Mouse (Mus musculus): ENCODE measurements at regions not wholly inside any gene's neighbourhood (a gene's known extent, or its start where the extent isn't known, plus 50 kb on each side); places are given as distances from the start of the nearest gene placed in this dataset.

DNA sequence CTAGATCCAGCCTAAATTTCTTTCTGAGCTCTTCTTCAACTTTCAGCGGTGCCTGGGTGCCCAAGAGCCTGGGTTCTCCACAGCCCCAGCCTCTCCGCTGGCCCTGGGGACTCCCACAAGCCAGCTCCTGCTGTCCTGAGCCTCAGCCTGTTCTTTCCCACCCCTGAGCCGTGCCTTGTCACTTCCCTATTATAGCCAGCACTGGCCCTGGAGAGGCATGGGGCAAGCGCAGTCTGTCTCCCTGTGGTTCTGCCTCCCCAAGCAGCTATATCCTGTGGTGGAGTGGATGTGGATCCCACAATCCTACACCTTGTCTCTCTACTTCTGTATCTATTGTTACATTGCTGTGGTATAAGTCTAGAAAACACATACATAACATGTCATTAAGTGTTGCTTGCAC lies 128.6 kb upstream of the Hgf start:
- no peak for DNase-seq (ENCODE audit: low spot score)

- no peak for DNase-seq (ENCODE audit: low spot score)
These were observed 128.0 kb upstream of the Hgf start for GRCm38 (mm10) chr5:16425302-16425701.

- no peak for DNase-seq (ENCODE audit: low spot score)
These were observed 127.0 kb upstream of the Hgf start for GRCm38 (mm10) chr5:16426306-16426705.

- peak; percentile 7 for DNase-seq (ENCODE audit: low spot score)
These were observed 118.7 kb upstream of the Hgf start for GRCm38 (mm10) chr5:16434586-16434985.

- no peak for DNase-seq (ENCODE audit: low spot score)
These were observed 108.2 kb upstream of the Hgf start for GRCm38 (mm10) chr5:16445056-16445455.

GRCm38 (mm10) chr5:16446977-16447376 lies 106.3 kb upstream of the Hgf start:
- DNase-seq (ENCODE audit: low spot score): no peak

DNA sequence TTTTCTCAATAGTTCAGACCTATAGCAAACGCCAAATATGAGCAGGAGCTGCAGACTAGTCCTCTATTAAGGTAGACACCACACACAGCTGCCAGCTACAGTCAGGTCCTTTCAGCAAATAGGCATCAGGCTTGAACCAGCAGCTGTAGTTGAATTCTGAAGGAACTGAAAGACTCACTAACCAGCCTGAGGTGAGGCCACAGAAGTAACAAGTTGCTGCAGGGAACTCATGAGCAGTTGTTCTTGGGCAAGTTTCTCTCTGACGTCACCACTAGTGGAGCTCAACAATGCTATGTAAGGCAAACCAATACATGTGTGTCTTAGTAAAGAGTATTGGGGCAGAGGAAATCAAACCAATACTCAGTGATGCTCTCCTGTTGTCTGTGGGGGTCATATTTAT lies 91.5 kb upstream of the Hgf start:
- no peak for DNase-seq (ENCODE audit: low spot score)

GRCm38 (mm10) chr5:16466266-16466665 lies 87.0 kb upstream of the Hgf start:
- no peak for DNase-seq (ENCODE audit: low spot score)

DNA sequence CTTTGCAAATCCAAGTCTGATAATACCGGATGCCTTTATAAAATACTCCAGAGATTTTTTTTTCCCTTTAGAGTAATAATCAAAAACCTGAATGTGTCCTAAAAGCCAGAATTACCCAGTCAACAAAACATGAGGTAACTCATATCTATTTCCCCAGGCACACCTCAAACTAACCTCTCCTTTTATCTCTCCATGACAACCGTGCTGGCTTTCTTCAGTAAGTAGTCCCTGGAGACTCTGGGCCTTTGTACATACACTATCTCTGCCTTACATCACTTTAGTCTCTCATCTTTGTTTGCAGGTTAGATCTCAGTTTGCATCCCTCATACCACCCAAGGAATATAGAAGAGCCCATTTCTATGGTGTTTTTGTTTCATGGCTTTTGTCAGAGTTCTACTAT lies 84.7 kb upstream of the Hgf start:
- DNase-seq (ENCODE audit: low spot score): no peak

DNA sequence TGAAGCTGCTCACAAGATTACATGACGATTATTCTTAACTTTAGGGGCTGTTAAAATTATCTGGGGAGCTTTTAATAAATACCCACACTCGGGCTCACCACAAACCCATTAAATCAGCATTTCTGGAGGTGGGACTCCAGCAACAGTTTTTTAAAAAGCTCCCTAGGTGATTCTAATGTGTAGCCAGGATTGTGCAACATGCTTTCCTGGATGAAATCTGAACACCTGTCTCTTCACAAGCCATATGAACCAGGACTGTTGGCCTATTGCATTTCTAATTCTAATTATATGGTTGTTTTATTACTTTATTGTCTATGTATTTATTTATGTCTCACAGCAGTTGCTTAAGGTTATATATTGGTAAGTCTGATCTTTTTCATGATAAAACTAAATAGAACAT lies 84.1 kb upstream of the Hgf start:
- DNase-seq (ENCODE audit: low spot score): no peak

DNA sequence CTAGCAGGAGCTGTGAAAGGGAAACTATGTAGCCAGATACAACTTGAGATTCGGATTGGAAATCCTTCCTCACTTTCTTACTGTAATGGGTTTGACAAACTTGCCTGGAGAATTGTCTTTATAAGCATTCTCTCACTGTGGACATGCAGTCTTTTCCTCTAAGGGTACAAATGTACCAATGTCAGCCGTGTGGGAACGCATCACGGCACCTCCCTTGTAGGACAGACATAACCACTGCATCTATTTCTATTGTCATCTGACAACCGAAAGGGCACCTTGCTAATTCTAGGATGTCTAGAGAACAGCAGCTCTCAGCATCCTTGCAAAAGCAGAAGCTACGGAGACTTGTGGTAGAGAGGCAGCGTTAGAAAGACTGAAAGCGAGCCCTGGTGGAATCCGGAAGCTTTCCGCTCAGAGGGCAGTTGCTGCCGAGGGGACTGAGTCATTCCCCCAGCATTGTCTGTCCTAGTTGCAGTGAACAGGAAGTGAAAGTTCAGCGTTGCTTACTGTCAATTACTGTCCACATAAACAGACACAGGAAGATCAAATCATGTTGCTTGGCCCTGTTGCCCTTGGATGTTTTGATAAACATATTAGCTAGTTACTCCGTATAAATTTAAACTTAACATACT lies 83.5 kb upstream of the Hgf start:
- peak; percentile 81 for DNase-seq (ENCODE audit: low spot score)

DNA sequence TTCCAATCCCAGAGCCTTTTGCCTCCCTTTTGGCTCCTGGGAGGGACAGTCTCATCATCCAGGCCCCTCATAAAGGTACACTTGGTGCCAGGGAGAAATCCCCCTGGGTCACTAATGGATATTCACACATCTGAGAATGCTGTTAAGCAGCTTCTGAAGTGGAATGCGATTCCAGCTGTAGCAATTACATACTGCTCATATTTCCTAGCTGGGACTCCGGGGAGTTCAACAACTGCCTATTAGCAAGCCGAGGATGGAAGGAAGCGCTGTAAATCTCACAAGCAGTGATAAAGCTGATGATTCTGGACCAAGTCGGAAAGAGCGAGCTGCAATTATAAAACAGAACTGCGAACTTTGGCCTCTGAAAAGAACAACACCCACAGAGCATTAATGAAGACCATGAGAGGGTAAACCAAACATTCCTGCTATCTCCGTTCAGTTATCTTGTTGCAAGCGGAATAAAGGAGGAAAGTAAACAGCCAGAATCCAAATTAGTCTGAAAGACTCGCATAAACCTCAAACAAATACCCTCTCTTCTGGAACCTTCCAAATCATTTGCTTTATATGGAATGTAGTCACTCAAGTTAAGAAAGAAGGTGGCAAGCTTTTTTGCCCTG lies 82.8 kb upstream of the Hgf start:
- DNase-seq (ENCODE audit: low spot score): no peak

GRCm38 (mm10) chr5:16487969-16488368 lies 65.3 kb upstream of the Hgf start:
- no peak for DNase-seq (ENCODE audit: low spot score)

DNA sequence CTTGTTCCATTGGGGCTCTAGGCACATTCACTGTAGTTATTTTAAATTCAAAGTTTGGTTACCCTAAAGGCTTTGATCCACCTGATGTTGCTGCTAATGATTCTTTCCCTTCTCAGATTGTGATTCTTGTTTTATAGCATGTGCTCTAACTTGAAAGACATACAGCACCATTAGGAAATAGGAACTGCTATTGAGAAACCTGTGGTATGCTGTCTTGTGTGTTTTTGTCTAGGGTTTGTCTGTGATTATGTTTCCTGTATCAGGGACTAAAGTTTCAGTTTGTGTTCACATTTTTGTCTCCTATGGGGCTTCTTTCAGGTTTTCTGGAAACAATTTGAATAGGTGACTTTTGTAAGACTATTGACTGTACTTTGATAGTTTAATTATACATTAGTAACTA lies 63.5 kb upstream of the Hgf start:
- no peak for DNase-seq (ENCODE audit: low spot score)

DNA sequence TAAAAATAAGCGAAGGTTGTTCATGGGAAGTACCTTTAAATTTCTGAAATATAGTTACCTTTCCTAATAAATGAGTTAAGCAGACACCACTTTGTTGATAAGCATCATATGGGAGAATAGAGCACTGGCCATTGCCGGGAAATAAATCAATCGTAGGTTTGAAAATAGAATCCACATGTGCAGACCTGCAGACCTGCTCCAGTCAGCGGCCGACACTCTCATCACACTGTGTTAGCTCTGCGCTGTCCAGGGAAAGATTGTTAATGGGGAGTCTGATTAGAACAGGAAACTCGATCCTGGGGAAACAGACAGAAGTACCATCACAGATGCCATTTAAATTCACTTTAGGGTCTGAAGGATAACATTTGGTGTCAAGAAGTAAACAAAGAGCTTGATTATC lies 53.4 kb upstream of the Hgf start:
- no peak for DNase-seq (ENCODE audit: low spot score)

Data from lung, postnatal 25 days (tissue).